ENCODE assay signal across 17 mouse cellular contexts in the genomic region with DNA sequence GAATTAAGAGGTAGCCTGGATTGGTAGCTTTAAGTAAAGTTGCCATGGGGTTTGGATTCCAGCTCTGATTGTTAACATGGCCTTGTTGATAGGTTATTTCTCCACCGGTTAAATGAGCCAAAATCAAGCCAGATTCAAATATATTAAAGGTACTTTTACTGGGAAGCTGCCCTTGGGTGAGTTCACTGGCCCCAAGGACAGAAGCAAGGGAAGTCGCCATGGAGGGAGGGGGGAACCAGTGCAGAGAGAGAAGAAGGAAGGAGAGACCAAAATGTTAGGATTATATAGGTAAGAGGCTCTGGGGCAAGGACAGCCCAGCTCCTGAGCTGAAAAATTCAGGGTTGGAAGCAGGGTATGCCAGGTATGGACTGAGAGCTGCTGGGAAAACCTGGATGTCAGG.
"Had no signal": no experiment of that assay in that cellular context is flagged by ENCODE, and none has a peak within 500 bp of the region (broad histone marks: within the 10 kb centered on the region; RNA-seq: fewer than 3 reads in every experiment).

No protein-coding gene starts in this region.

- H3K27me3 ChIP-seq: liver, embryonic 13.5 days; liver, embryonic 15.5 days had no signal

- ATAC-seq: hindbrain, embryonic 16.5 days; inflammation-experienced regulatory T-cells, adult 6 months had no signal

- DNase-seq: gastrocnemius, postnatal 14 days; gastrocnemius, postnatal 36 days; layer of hippocampus, postnatal 36 days; liver, embryonic 13.5 days had no signal

- H3K36me3 ChIP-seq: heart, embryonic 12.5 days; hindbrain, embryonic 10.5 days; hindbrain, embryonic 12.5 days; limb, embryonic 10.5 days; limb, embryonic 12.5 days; liver, embryonic 13.5 days; liver, embryonic 15.5 days had no signal

- H3K27ac ChIP-seq: heart, adult 2 months; hindbrain, embryonic 10.5 days; hindbrain, embryonic 12.5 days; hindbrain, embryonic 14.5 days; layer of hippocampus, adult 2 months; left cerebral cortex, adult 2 months; limb, embryonic 10.5 days; limb, embryonic 12.5 days; liver, embryonic 13.5 days; liver, embryonic 15.5 days had no signal

- H3K4me2 ChIP-seq: heart, embryonic 12.5 days; hindbrain, embryonic 12.5 days; hindbrain, embryonic 14.5 days; limb, embryonic 12.5 days; liver, embryonic 11.5 days; liver, embryonic 13.5 days; liver, embryonic 15.5 days had no signal

- H3K4me3 ChIP-seq: heart, adult 2 months; heart, embryonic 12.5 days; hindbrain, embryonic 10.5 days; hindbrain, embryonic 12.5 days; layer of hippocampus, adult 2 months; left cerebral cortex, adult 2 months; limb, embryonic 10.5 days; limb, embryonic 12.5 days; liver, embryonic 13.5 days; liver, embryonic 15.5 days had no signal

- H3K9me3 ChIP-seq: heart, embryonic 12.5 days; hindbrain, embryonic 10.5 days; hindbrain, embryonic 12.5 days; limb, embryonic 10.5 days; limb, embryonic 12.5 days; liver, embryonic 13.5 days; liver, embryonic 15.5 days had no signal

- H3K9ac ChIP-seq: heart, embryonic 12.5 days; hindbrain, embryonic 12.5 days; hindbrain, embryonic 14.5 days; limb, embryonic 12.5 days; liver, embryonic 13.5 days; liver, embryonic 15.5 days had no signal

- H3K4me1 ChIP-seq: liver, embryonic 13.5 days had no signal
